Mouse (Mus musculus) Muller cell, postnatal 12 days (primary cell): ENCODE measurements at regions not wholly inside any gene's neighbourhood (a gene's known extent, or its start where the extent isn't known, plus 50 kb on each side); places are given as distances from the start of the nearest gene placed in this dataset.

Experiments used
- DNase-seq: peaks from one replicate; pipeline ENCODE4 v3.0.0-alpha.2; 2015; ENCODE audit errors: inconsistent ontology term

DNA sequence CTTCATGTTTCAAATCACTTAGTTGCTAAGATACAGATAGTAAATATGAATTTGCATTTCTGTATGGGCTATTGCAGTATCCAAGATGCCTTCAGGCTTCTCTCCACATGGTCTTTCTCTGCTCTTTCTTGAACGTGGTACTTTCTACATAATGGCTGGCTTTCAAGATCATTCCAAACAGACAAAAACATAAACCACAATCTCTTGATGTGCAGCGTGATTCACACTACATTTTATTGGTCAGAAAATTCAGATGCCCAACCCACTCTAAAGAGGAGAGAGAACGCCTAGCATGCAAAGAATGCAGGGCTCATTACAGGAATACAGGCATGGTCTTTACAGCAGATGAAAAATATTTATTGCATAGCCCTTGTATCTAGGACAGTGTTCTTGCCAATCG, 235.2 kb downstream of the Papss1 start:
- DNase-seq, result peak; percentile 78

GRCm38 (mm10) chr3:131801551-131801950, 237.0 kb downstream of the Papss1 start:
- no peak for DNase-seq

- DNase-seq, result no peak
Observed at GRCm38 (mm10) chr3:131802841-131803240, 238.3 kb downstream of the Papss1 start.

GRCm38 (mm10) chr3:131808127-131808526, 243.6 kb downstream of the Papss1 start:
- no peak for DNase-seq

DNA sequence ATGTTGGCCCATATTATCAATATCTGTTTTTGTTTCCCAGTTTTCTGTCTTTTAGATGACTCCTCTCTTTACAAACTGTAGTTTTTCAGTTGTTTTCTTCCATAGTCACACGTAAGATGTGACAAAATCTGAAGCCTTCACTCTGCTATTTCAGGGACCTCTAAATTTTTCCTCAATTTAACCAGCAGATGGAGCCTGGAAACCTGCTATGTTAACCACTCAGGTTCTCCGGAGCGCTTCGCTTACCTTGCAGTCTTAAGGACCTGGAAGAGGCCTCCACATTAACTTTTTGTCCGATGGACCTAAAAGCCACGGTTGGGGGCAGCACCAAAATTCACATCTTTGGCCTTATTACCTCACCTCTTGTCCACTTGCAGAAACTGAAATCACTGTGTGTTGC, 248.4 kb downstream of the Papss1 start:
- DNase-seq, result no peak

DNA sequence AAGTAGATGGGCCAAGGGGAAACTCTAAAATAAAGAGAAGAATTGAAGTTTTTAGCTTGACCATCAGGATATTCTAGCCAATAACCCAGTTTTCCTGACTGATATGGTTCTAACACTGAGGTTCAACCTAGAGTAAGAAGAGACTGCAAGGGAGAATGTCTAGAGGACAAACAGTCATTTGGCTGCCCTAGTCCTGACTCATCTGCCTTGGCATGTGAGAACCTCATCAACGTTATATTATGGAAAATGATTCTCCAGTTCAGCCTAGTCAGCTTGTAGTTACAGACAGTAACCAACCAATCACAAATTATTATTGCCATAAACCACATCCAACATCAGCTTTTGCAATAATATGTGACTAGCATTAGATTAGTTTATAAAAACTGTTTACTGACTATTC, 254.2 kb downstream of the Papss1 start:
- DNase-seq, result peak; percentile 20

GRCm38 (mm10) chr3:131857442-131857841, 227.7 kb upstream of the Dkk2 start:
- no peak for DNase-seq

DNA sequence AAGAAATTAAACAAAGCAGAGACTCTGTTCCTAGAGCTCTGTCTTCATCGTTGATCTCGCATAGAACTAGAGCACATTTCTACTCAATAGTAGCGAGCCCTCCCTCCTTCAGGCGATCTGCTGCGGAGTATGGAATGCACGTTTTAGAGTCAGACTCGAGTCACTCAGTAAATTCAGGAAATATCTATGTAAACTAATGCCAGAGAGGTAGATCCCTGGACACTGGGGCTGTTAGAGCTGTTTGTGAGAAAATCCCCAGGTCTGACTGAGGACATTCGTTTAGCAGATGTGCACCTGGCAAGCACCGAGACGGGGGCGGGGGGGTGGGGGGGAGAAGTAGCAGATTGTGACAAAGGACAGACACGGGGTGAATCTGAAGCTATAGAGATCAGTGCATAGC, 226.0 kb upstream of the Dkk2 start:
- DNase-seq, result no peak

DNA sequence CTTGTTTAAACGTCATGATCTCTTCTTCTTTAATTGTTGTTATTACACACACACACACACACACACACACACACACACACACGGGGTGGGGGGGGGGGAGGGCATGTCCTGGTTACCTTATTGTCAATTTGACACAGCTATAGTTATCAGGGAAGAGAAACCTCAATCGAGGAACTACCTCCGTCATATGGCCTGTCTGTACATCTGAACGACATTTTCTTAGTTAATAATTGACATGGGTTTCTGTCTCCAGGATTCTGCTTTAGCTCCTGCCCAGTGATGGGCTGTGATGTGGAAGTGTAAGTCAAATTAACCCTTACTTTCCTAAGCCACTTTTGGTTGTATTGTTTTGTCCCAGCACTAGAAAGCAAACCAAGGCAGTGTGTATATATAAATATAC, 220.0 kb upstream of the Dkk2 start:
- DNase-seq, result no peak

GRCm38 (mm10) chr3:131867266-131867665, 217.8 kb upstream of the Dkk2 start:
- DNase-seq, result no peak

- no peak for DNase-seq
Observed at GRCm38 (mm10) chr3:131868219-131868964, 216.7 kb upstream of the Dkk2 start.

DNA sequence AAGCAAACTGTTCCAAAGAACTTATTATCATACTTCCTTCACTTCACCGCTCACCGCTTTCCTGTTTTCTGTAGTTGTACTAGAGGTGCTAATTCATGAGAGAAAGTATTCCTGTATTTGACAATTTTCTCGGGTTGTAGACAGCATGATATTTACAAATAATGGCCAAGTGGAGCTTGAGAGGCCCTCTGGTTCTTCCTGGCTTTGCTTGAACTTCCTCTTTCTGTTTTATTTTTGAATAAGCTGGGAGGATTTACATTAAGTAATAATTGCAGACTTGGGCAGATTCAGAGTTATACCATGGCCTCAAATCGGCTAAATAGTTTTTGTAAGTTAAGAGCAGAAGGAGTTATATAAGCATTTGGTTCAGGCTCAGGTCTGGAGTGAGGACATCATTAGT, 215.8 kb upstream of the Dkk2 start:
- DNase-seq, result no peak

DNA sequence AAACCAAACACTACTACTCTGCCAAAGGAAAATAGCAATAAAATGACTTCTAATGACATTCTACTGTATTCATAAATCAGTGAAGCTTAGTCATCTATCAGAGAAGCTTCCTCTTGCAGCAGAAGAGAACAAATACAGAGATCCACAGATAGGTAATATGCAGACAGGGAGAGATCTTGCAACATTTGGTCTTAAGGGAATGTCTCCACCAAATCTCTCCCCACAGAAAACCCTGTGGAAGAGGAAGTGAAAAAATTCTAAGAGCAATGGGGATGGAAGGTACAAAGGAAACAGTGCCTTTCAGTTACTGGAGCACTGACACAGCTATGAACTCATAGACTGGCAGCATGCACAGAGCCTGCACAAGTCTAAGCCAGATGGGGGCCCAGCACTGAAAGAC, 202.4 kb upstream of the Dkk2 start:
- no peak for DNase-seq

DNA sequence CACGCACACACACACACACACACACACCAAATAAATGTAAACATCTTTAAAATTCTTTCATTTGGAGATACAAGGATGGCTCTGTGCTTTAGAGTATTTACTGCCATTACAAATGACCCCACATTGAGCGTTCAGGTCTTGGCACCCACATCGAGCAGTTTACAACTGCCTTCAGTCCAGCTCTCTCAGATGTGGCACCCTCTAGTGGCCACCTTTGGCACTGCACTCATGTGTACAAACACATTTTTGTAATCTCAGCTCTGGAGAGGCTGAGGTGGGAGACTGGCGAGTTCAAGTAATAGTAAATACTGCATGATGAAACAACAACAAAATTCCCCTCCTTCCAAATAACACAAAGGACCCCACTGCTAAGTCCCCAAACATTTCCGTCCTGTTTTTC, 198.6 kb upstream of the Dkk2 start:
- DNase-seq, result no peak

GRCm38 (mm10) chr3:131886984-131887383, 198.1 kb upstream of the Dkk2 start:
- DNase-seq, result no peak

GRCm38 (mm10) chr3:131887670-131888069, 197.4 kb upstream of the Dkk2 start:
- DNase-seq, result no peak

DNA sequence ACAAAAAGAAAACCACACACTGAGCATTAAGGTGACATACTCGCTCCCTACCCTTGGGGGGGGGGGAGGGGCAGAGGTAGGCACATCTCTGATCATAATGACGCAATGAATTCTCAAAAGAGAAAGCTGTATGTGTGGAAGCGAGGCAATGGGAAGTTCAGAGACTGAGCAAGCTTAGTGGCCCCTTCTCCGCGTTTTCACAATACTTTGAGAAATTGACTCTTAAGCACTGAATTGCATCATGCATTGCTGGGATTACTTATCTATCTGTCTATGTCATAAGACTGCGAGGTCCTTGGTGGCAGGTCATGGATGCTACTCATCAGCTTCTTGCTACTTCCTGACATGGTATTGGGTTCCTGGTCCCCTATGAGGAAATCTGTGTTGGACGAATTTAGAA, 193.2 kb upstream of the Dkk2 start:
- no peak for DNase-seq

DNA sequence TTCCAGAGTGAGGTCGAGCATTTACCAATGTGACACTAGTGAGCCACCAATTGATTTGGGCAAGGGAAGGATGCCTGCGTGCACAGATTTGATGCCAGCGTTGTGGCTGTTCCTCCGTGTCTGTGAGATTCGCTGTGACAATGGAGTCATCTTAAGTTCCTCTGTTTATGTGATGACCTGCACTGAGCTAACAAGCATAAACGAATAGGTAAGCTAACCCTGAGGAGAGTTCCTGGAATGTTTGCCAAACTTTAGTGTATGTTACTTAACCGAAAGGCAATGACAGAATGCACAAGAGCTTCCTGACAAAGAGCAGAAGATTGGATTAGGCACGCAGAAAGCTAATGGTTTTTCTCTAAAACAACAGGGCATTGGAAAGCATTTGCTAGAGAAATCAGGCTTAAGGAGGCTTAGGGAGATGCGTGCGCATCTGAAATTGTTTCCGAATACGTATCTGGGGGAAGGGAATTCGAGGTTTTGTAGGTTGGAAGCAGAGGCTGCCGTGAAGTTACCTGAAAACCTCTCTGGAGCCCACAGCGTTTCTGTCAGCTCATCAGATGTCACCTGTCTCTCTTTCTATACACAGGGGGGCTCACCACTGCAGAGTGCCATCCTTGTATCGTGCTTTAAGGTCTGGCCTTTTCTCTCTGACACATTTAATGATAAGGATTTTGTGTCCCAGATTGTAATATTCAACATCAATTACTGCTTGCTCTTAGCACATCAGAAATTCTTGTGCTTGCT, 191.9 kb upstream of the Dkk2 start:
- DNase-seq, result no peak

DNA sequence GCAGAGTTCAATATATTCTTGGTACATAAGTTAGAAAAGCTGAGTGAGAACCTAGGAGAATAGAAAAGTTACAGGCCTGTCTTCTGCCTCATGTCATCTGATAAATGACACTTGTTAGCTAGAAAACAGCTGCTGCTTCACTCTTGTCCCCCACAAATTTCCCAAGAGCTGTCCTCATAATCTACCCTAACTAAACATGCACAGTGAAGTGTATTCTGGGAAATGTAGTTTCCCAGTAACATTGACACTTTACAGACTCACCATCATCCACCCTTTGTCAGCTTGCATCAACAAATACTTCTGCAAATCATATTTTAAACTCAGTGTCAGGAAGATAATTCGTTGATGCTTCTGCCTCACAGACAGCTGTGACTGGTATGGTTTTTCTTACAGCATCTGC, 190.0 kb upstream of the Dkk2 start:
- no peak for DNase-seq

DNA sequence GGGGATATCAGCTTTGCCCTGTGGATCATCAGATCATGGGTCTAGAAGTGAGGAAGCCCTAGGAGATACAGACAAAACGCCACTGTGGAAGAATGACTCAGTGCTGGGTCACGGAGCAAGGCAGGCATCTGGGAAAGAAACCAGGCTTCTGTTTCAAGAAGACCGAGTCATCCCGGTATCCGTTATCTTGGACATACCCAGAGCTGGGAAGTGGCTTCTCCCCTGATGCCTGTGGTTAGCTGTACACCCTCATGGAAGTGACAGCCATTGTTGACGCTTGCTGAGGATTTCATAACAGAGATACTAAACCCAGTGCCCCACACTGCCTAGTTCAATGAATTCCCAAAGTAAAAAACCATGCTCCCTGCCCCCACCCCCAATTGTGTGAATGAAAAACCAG, 171.6 kb upstream of the Dkk2 start:
- DNase-seq, result peak; percentile 80

- DNase-seq, result no peak
Observed at GRCm38 (mm10) chr3:131914372-131914771, 170.7 kb upstream of the Dkk2 start.

DNA sequence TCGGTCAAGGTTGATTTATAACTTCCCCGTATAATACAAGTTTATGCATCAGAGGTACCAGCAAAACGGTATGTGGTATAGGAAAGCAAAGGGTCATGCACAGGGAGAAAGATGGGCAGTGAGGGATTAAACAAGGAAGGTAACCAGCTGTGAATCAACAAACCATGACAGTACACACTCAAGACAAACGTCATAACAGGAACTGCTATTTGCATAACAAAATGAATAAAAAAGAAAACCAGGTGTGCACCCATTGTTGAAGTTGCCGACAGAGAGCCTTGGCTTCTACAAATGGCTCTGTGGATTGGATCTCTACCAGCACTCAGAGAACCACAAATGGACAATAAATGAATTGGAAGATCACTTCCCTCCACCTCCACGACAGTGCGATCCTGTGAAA, 170.1 kb upstream of the Dkk2 start:
- DNase-seq, result no peak

DNA sequence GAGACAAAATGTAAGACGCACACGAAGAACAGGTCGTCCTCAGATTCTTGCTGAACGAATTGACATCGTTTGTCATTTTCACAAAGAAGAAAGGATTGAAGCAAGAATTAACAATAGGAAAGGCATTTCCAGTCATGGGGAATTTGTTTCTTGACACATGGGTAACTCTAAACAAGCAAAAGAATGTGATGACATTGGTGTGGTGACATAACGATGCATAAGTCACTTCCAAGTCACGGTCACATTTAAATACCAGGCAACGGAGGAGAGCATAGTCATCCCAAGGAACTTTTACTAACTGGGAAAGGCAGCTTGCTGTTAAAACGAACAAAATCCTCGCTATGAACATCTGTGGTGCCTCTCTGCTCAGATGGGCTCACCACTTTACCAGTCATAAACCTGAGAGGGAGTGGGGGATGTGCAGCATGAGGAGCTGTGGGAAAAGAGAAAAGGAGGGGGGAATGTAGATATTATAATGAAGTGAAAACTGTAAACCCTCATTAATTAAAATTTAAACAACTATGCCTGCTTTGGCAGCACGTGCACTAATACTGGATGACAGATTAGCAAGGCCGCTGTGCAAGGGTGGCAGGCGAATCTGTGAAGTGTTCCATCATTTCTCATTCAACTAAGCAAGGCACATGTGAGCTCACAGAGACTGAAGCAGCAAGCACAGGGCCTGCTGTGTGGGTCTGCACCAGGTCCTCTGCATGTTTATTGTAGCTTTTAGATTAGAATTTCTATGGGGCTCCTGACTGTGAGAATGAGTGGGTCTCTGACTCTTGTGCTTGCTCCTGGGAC, 167.2 kb upstream of the Dkk2 start:
- peak; percentile 73 for DNase-seq
